Mouse (Mus musculus) stomach, embryonic 16.5 days (tissue): Measurements from ENCODE around the gene Tuba3b. TPM values are rescaled to one million over a fixed set of nuclear protein-coding genes. Genes with fewer than 3 reads are reported as not detected.

Source experiments
- ATAC-seq: fragments of 200-750 bp; cut with Nextera tagmentation; 2 replicates; pipeline ENCODE4 v1.8.0; 2017; ENCODE audit warnings: moderate number of reproducible peaks, moderate TSS enrichment; ENCODE audit not compliant: insufficient read depth, low FRiP score
- H3K27ac ChIP-seq: fragments of 300-500 bp; sonication (generic); 2 replicates; pipeline ENCODE4 v1.5.1; 2014; ENCODE audit warnings: low read length
- H3K27me3 ChIP-seq: fragments of 300-500 bp; sonication (generic); 2 replicates; pipeline ENCODE4 v1.6.1; 2014; ENCODE audit warnings: low read length, control low read depth, mixed read lengths; ENCODE audit not compliant: control insufficient read depth, insufficient read depth
- H3K36me3 ChIP-seq: fragments of 300-500 bp; sonication (generic); 2 replicates; pipeline ENCODE4 v1.6.1; 2014; ENCODE audit warnings: low read length; ENCODE audit not compliant: control insufficient read depth, insufficient read depth
- H3K4me1 ChIP-seq: fragments of 300-500 bp; sonication (generic); 2 replicates; pipeline ENCODE4 v1.6.1; 2014; ENCODE audit warnings: low read length, control low read depth, mixed read lengths; ENCODE audit not compliant: control insufficient read depth, insufficient read depth
- H3K4me2 ChIP-seq: fragments of 300-500 bp; sonication (generic); 2 replicates; pipeline ENCODE4 v1.6.1; 2014; ENCODE audit warnings: low read depth, low read length, mixed read lengths
- H3K4me3 ChIP-seq: fragments of 300-500 bp; sonication (generic); replicated peaks from 2 replicates; pipeline ENCODE4 v1.5.1; 2014; ENCODE audit warnings: mild to moderate bottlenecking, low read length
- H3K9ac ChIP-seq: fragments of 300-500 bp; sonication (generic); 2 replicates; pipeline ENCODE4 v1.6.1; 2014; ENCODE audit warnings: low read length
- H3K9me3 ChIP-seq: fragments of 300-500 bp; sonication (generic); replicated peaks from 2 replicates; pipeline ENCODE4 v1.6.1; 2016; ENCODE audit warnings: low read length, control low read depth; ENCODE audit not compliant: control insufficient read depth
- WGBS: fragments of 180-500 bp; shearing (Covaris S2); extraction: QIAGEN DNeasy Blood & Tissue Kit; methylation state at CpG from one replicate; pipeline ENCODE4 v1.1.7; 2014; 5-methylcytosine and 5-hydroxymethylcytosine counted together
- polyA plus RNA-seq: library from polyadenylated mRNA; unstranded; fragments of >200 nt; fragmentation: Nextera tagmentation; extraction: Ambion mirVana; gene quantifications from 2 replicates; pipeline ENCODE4 v1.2.1, GENCODE M21; 2015

Gene Tuba3b
- polyA plus RNA-seq, 1 experiment from 2014 or later, result not detected

- H3K9ac ChIP-seq, result 0 out of 2 replicates have a peak overlapping the region, but pooled peaks have one; percentile 20
- H3K4me3 ChIP-seq, result no peak overlapping the region
- WGBS, result 76% methylated on average over 5 of the region's 5 CpGs
- no peaks in the 10 kb centered on the region for H3K27me3 ChIP-seq
- no peak overlapping the region for H3K27ac ChIP-seq
- H3K4me2 ChIP-seq, result no peak overlapping the region
- H3K4me1 ChIP-seq, result no peaks in the 10 kb centered on the region
- H3K36me3 ChIP-seq, result no peaks in the 10 kb centered on the region
- ATAC-seq, result no peak
- no peaks in the 10 kb centered on the region for H3K9me3 ChIP-seq
Observed at GRCm38 (mm10) chr6:145616402-145617229, 1.1 kb downstream of the Tuba3b start.

- Histone ChIP-seq H3K27ac (no peak overlapping the region), H3K4me1 (no peaks in the 10 kb centered on the region), H3K4me2 (no peak overlapping the region), H3K9me3 (no peaks in the 10 kb centered on the region), H3K9ac (no peak overlapping the region), H3K4me3 (no peak overlapping the region), H3K27me3 (no peaks in the 10 kb centered on the region), H3K36me3 (no peaks in the 10 kb centered on the region)
- WGBS, result 89% methylated on average over 4 of the region's 4 CpGs
- no peak for ATAC-seq
Observed at GRCm38 (mm10) chr6:145623141-145623540, 7.6 kb downstream of the Tuba3b start.

GRCm38 (mm10) chr6:145630269-145630668 lies 14.7 kb downstream of the Tuba3b start:
- Histone ChIP-seq H3K27ac (no peak overlapping the region), H3K4me3 (no peak overlapping the region), H3K4me2 (no peak overlapping the region), H3K9ac (no peak overlapping the region), H3K4me1 (no peaks in the 10 kb centered on the region), H3K27me3 (no peaks in the 10 kb centered on the region), H3K9me3 (no peaks in the 10 kb centered on the region), H3K36me3 (no peaks in the 10 kb centered on the region)
- 44% methylated on average over 6 of the region's 6 CpGs for WGBS
- ATAC-seq, result no peak

GRCm38 (mm10) chr6:145634454-145634853 lies 18.9 kb downstream of the Tuba3b start:
- Histone ChIP-seq H3K9me3 (no peaks in the 10 kb centered on the region), H3K4me2 (no peak overlapping the region), H3K4me1 (peaks cover 3% of the 10 kb centered on the region; the same call in 1 of the 2 replicates), H3K27ac (no peak overlapping the region), H3K36me3 (no peaks in the 10 kb centered on the region), H3K4me3 (no peak overlapping the region), H3K9ac (no peak overlapping the region), H3K27me3 (no peaks in the 10 kb centered on the region)
- no peak for ATAC-seq
- 78% methylated on average over 2 of the region's 2 CpGs for WGBS

GRCm38 (mm10) chr6:145636682-145637081 lies 21.1 kb downstream of the Tuba3b start:
- no peak for ATAC-seq
- WGBS, result 48% methylated on average over 4 of the region's 4 CpGs
- no peaks in the 10 kb centered on the region for H3K27me3 ChIP-seq
- no peaks in the 10 kb centered on the region for H3K36me3 ChIP-seq
- no peak overlapping the region for H3K4me3 ChIP-seq
- H3K4me2 ChIP-seq, result no peak overlapping the region
- H3K27ac ChIP-seq, result no peak overlapping the region
- peaks cover 3% of the 10 kb centered on the region; the same call in 1 of the 2 replicates for H3K4me1 ChIP-seq
- no peak overlapping the region for H3K9ac ChIP-seq
- 0 out of 2 replicates have a peak, but pooled peaks cover 5% of the 10 kb centered on the region for H3K9me3 ChIP-seq

- no peak overlapping the region for H3K9ac ChIP-seq
- H3K9me3 ChIP-seq, result 0 out of 2 replicates have a peak, but pooled peaks cover 5% of the 10 kb centered on the region
- H3K4me1 ChIP-seq, result peaks cover 3% of the 10 kb centered on the region; the same call in 1 of the 2 replicates
- no peaks in the 10 kb centered on the region for H3K27me3 ChIP-seq
- H3K27ac ChIP-seq, result no peak overlapping the region
- no peak overlapping the region for H3K4me3 ChIP-seq
- no peak for ATAC-seq
- no peaks in the 10 kb centered on the region for H3K36me3 ChIP-seq
- WGBS, result 52% methylated on average over 6 of the region's 6 CpGs
- H3K4me2 ChIP-seq, result no peak overlapping the region
Observed at GRCm38 (mm10) chr6:145638248-145638647, 22.7 kb downstream of the Tuba3b start.

- no peak for ATAC-seq
- Histone ChIP-seq H3K4me2 (no peak overlapping the region), H3K9me3 (0 out of 2 replicates have a peak, but pooled peaks cover 5% of the 10 kb centered on the region), H3K4me3 (no peak overlapping the region), H3K9ac (no peak overlapping the region), H3K36me3 (no peaks in the 10 kb centered on the region), H3K27ac (no peak overlapping the region), H3K4me1 (peaks cover 3% of the 10 kb centered on the region; the same call in 1 of the 2 replicates), H3K27me3 (no peaks in the 10 kb centered on the region)
- 45% methylated on average over 4 of the region's 4 CpGs for WGBS
Observed at GRCm38 (mm10) chr6:145640971-145641506, 25.5 kb downstream of the Tuba3b start.

- Histone ChIP-seq H3K27me3 (no peaks in the 10 kb centered on the region), H3K4me1 (no peaks in the 10 kb centered on the region), H3K27ac (no peak overlapping the region), H3K9me3 (0 out of 2 replicates have a peak, but pooled peaks cover 7% of the 10 kb centered on the region), H3K9ac (no peak overlapping the region), H3K4me3 (no peak overlapping the region), H3K36me3 (no peaks in the 10 kb centered on the region), H3K4me2 (no peak overlapping the region)
- no peak for ATAC-seq
- 66% methylated on average over 2 of the region's 2 CpGs for WGBS
Observed at GRCm38 (mm10) chr6:145651976-145652375, 36.4 kb downstream of the Tuba3b start.

- WGBS, result 73% methylated on average over 5 of the region's 5 CpGs
- no peak for ATAC-seq
- Histone ChIP-seq H3K27ac (no peak overlapping the region), H3K27me3 (no peaks in the 10 kb centered on the region), H3K36me3 (no peaks in the 10 kb centered on the region), H3K4me3 (no peak overlapping the region), H3K4me1 (no peaks in the 10 kb centered on the region), H3K4me2 (no peak overlapping the region), H3K9ac (no peak overlapping the region), H3K9me3 (0 out of 2 replicates have a peak, but pooled peaks cover 8% of the 10 kb centered on the region)
Observed at GRCm38 (mm10) chr6:145652986-145653385, 37.4 kb downstream of the Tuba3b start.
